Mouse (Mus musculus): ENCODE results near the gene Zfp950. TPM values are rescaled to one million over a fixed set of nuclear protein-coding genes. Genes with fewer than 3 reads are reported as not detected.

Zfp950 gene
- total RNA-seq, 1 experiment = 11.1 TPM

- no peaks in the 10 kb centered on the region for H3K36me3 ChIP-seq (ENCODE audit: control insufficient read depth, insufficient read depth, low read length, poor library complexity, severe bottlenecking)
- no peaks in the 10 kb centered on the region for H3K9me3 ChIP-seq (ENCODE audit: control insufficient read depth, insufficient read depth, low read depth, low read length)
Observed at GRCm38 (mm10) chr19:61017477-61018266, 123.0 kb downstream of the Zfp950 start.

GRCm38 (mm10) chr19:61009266-61009665 is 131.4 kb downstream of the Zfp950 start:
- H3K36me3 ChIP-seq (ENCODE audit: control insufficient read depth, insufficient read depth, low read length, poor library complexity, severe bottlenecking) = no peaks in the 10 kb centered on the region
- no peak for DNase-seq (ENCODE audit: low read depth, low spot score)
- no peak overlapping the region for H3K4me3 ChIP-seq (ENCODE audit: insufficient read depth in 1 of 2, low read depth in 1 of 2, low read length in 2 of 2, poor library complexity in 1 of 2, severe bottlenecking in 1 of 2)
- H3K9me3 ChIP-seq (ENCODE audit: control insufficient read depth, insufficient read depth, low read depth, low read length) = no peaks in the 10 kb centered on the region
- no peak for TF ChIP-seq CHD2 (IDR thresholded peaks at IDR 0.05; ENCODE audit: low read depth, low read length)
- no peak for TF ChIP-seq ZNF384 (IDR thresholded peaks at IDR 0.05; ENCODE audit: low read depth, low read length)
- no peak overlapping the region for H3K27ac ChIP-seq (ENCODE audit: insufficient read depth, low read depth, low read length, poor library complexity, severe bottlenecking)
- no peak overlapping the region for H3K9ac ChIP-seq (ENCODE audit: insufficient read depth, low read depth, low read length, poor library complexity, severe bottlenecking)
- no peaks in the 10 kb centered on the region for H3K4me1 ChIP-seq (ENCODE audit: control insufficient read depth in 2 of 2, insufficient read depth in 2 of 2, low read length in 2 of 2, poor library complexity in 1 of 2)
- in situ Hi-C loops (cut with MboI; ENCODE audit: low sequenced_read_pairs in 2 of 2, unreplicated experiment in 2 of 2) = no loop called here

More at GRCm38 (mm10) chr19:61017477-61018266, 123.0 kb downstream of the Zfp950 start:
- in situ Hi-C loops (cut with MboI; ENCODE audit: low sequenced_read_pairs in 2 of 2, unreplicated experiment in 2 of 2) = no loop called here
- TF ChIP-seq ZC3H11A (IDR thresholded peaks at IDR 0.05; ENCODE audit: borderline replicate concordance, low read depth, low read length) = no peak
- no peak for TF ChIP-seq MAFK (IDR thresholded peaks at IDR 0.05; ENCODE audit: insufficient read depth, low read depth, low read length)
- no peak for TF ChIP-seq HCFC1 (IDR thresholded peaks at IDR 0.05; ENCODE audit: borderline replicate concordance, insufficient read depth, low read length)
- TF ChIP-seq ZNF384 (IDR thresholded peaks at IDR 0.05; ENCODE audit: low read depth, low read length) = no peak
- TF ChIP-seq CHD2 (IDR thresholded peaks at IDR 0.05; ENCODE audit: low read depth, low read length) = no peak
- H3K9ac ChIP-seq (ENCODE audit: insufficient read depth, low read depth, low read length, poor library complexity, severe bottlenecking) = no peak overlapping the region
- DNase-seq (ENCODE audit: low read depth, low spot score) = no peak
- H3K4me3 ChIP-seq (ENCODE audit: insufficient read depth in 1 of 2, low read depth in 1 of 2, low read length in 2 of 2, poor library complexity in 1 of 2, severe bottlenecking in 1 of 2) = no peak overlapping the region
- no peak overlapping the region for H3K27ac ChIP-seq (ENCODE audit: insufficient read depth, low read depth, low read length, poor library complexity, severe bottlenecking)
- H3K4me1 ChIP-seq (ENCODE audit: control insufficient read depth in 2 of 2, insufficient read depth in 2 of 2, low read length in 2 of 2, poor library complexity in 1 of 2) = no peaks in the 10 kb centered on the region

Other genes starting within 250 kb of the Zfp950 start
- gene Gm7102, start 35.5 kb upstream of the Zfp950 start, total RNA-seq (2012; rRNA removed) = 0.58 and 0.71 TPM in 2 replicates
- gene Gm6020, start 43.0 kb upstream of the Zfp950 start, total RNA-seq (2012; rRNA removed) = not detected in 2 replicates
- gene Csf2ra, start 87.6 kb upstream of the Zfp950 start, total RNA-seq (2012; rRNA removed) = 17.3 and 32.8 TPM in 2 replicates
- 13.5 TPM in 1 of 2 replicates, not detected in the other for gene Gm21060, start 156.2 kb upstream of the Zfp950 start, total RNA-seq (2012; rRNA removed)

All from ES-E14 (cell line).